Mouse (Mus musculus) spleen, postnatal 4 days (tissue): ENCODE measurements around the gene Trim42.
A peak's percentile ranks its signal among the peaks of the same experiment; 100 is the strongest.

ENCODE experiments used
- DNase-seq, 2 experiments: peaks; one replicate each; pipeline ENCODE4 v3.0.0; 2022; ENCODE audit warnings: low spot score in 2 of 2

The Trim42 gene

DNA sequence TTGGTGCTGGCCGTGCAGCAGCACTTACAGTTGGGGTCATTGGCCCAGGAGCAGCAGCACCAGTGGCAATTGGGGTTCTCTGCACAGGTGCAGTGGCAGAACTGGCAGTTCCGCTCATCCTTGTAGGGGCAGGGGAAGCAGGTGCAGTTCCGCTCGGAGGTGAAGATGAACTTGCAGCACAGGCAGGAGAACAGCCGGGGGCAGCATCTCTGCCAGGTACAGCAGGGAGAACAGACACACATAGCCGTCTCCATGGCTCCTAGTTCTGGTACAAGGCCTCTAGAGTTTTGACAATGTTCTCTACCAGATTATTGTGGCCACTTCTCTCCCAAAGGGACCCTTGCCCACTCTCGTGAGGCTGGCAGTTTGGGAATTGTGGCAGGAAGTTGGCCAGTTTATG, at the start of gene Trim42:
Gene Trim42 (minus strand): TSS at position 368 of the 400 bp plus-strand sequence.
- no peak for DNase-seq

DNA sequence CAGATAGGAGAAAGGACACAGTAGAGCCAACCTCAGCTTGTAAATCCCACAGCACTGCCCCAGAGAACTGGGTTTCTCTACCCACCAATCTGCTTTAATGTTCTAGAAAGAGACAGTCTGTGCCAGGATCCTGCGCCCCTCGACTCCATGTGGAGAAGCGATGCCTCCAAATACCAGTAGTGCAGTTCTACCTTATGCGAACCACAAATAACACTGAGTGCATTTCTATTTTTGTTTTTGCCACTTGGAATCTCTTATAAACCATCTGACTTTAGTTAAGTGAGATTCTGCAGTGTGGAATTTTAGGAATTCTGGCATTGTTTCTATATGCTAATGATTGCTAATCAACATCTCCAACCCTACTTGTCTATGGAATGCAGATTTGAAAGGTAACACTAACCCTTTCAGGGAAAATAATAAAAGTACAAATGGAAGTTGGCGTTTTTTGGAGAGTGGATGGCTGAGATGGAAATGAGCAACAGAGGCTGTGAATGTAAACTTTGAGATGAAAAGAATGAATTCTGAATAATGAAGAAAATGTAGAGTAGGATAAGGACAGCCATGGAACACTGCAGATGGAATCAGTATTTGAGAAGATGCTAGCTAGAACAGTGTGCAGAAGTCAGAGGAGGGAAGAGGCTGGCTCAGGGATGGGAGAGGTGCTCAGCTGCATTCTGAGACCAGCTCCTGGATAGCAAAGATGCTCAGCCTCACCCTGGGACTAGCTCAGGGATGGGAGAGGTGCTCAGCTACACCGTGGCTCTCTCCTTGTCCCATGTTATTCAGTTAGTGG, 45.3 kb upstream of the Trim42 start:
- DNase-seq, result no peak

DNA sequence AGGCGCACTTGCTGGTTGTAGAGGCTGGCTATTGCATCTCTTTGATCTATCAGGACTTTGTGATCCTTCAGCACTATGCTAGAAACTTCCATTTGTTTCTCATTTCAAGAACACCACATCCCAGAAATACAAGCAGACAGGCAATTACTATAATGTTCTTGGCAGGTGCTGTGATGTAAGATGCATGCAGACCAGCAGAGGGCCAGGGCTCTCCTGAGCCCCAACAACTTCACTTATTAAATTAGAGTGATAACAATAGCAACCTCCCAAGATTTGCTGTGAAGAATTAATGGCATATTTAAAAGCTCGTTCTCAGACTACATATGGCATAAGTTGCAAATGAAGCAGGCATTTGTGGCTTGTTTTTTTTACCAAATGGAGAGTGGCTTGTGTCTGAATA, 38.4 kb upstream of the Trim42 start:
- no peak for DNase-seq

DNA sequence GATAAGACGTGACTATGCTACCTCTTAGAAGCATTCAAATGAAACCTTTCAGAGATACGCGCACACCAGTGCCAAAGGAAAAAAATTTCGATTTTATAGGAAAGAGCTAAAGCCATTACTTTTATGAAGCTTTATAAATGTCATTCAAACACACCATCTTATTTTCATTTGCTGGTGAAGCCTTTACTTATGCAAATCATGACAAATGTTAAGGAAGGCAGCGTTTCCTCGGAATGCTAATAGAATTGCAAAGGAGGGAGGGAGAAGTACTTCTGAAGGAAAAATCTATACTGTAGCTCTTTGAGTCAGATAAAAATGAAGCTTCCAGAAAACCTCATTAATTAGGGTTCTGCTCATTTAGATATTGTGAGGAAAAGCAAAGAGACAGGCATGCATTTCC, 13.3 kb downstream of the Trim42 start:
- no peak for DNase-seq

DNA sequence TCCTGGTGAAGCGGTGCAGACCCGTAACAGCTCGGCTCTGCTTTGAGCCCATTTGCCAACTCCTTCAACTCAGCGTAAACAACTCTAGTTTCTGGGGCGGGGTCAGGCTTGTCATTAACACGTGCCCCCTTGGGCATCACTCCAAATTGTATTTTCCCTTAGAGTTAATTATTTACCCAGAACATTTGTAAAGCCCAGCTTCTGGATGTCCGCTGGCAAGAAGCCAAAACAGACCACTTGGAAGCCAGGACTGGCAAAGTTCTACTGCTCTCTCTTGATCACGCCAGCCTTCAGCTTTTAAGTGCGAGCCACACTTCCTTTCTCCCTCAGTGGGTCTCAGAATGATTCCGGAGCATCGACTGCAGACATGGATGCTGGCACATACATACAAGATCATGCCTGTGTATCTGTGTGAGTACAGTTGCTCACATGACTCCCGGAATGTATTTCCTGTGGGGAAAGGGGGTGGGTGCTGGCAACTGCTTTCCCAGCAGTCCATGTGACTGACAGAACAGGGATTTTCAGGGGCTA, 24.9 kb downstream of the Trim42 start:
- no peak for DNase-seq

DNA sequence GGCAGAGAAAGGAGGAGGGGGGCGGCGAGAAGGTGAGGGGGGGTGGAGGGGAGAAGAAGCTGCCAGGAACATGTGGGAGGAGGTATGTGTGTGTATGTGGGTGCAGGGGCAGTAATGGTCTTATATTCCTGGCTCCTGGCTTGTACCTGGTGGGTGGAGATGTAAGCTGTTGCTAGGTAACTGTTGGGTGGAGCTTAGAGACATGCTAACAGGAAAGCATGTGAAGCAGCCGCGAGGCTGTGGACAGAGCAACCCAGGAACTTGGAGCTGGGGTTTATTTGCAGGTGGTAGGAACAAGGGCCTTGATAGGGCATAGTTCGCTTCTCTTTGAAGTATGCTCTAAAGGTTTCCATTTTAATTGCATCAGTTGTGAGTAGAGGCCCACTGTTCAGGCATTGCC, 28.0 kb downstream of the Trim42 start:
- DNase-seq, result no peak

DNA sequence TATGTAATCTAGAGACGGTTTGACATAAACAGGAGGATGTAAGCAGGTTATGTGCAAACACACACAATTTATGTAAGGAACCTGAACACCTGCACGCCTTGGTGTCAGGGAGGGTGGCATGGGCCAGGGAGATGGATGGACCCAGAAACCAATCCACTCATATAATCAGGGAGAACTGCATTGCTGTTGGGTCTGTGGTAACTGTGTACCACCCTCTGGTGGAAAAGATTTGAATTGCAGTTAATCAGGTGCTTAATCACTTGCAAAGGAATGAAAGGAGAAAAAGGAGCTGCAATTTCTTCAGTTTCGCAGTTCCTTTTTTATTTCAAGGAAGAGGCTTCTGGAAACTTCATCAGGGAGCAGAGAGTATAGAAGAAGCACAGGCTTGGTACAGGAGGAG, 46.9 kb downstream of the Trim42 start:
- no peak for DNase-seq

DNA sequence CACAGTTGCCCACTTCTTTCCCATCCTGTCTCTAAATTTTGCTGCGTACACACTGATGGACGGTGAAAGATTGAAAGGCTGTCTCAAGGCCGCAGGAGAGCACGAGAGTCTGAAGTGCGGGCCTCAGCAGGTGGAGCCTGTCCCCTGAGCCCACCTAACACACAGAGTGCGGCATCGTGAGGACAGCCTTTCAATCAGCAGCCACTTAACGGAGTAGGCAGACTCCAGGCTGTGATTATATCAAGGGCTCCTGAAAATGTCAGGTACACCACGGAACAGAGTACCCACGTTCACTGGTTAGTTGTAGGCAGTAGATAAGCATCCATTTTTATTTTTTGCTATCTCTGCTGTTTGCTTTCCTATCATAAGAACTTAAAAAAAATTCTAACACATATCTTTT, 47.6 kb downstream of the Trim42 start:
- DNase-seq, result no peak

DNA sequence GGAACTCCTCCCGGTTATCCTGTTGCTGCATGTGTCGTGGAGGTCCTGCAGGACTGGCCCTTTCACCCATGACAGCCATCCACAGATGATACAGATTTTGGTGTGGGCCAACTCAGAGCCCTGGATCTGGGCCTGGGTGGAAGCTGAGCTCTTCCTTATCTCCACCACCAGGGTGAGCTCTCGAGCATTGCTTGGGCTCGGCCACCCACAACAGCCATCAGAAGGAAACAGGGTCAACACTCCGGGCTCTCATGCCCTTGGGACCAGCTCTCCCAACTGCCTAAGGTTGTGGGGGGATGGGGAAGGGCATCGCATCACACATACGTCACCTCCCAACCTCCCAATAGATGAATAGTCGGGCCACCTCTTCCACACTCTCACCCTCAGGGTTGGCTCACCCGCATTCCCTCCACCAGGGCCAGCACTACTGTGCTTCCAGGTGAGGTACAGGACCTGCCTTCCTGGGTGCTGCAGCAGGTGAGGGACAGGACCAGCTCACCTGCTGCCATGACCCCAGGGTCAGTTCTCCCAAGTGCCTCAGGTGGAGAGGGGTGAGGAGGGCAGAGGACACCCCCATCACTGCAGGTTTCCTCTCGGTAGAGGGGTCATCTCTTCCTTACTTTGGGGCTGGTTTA, 54.2 kb downstream of the Trim42 start:
- DNase-seq, result no peak

DNA sequence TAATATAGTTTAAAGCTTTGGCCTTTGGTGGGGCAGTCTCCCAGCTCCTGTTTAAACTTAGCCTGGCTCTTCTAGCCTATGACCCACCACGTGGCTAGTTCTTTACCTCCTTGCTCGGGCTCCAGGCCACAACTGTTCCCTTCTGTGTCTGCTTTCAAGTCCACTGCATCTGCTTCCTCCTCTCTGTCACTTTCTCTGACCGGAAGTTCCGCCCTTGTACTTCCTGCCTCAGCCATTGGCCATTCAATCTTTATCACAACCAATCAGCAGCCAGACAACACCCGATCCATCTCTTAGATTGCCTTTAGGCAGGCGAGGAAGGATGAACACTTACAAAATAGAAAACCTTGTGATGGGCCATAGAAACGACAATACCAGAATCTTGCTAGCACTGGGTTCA, 58.1 kb downstream of the Trim42 start:
- DNase-seq, result peak; percentile 3 to 16

DNA sequence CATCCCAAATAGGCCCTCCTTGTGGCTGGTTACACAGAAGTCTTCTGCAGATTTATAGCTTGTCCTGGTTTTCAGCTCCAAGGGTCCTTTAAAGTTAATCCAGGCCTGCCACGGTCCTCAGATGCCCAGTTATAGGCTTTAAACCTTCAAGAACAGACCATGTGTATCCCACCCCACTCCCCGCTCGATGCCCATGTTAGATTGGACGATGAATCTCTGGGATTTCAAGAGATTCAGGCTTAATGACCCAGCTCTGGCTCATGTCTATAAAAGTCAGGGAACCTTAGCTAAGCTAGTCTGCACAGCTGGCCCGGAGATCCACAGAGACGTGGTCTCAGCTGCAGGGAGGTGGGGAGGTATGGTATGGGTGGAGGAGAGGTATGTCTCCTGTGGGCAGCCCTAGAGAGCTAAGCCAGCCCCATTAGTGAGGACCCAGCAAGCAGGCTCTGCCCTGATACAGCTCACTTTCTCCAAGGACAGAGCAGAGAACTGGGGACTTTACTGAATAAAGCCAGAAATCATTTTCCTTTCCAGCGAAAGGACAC, 60.2 kb downstream of the Trim42 start:
- DNase-seq, result no peak

DNA sequence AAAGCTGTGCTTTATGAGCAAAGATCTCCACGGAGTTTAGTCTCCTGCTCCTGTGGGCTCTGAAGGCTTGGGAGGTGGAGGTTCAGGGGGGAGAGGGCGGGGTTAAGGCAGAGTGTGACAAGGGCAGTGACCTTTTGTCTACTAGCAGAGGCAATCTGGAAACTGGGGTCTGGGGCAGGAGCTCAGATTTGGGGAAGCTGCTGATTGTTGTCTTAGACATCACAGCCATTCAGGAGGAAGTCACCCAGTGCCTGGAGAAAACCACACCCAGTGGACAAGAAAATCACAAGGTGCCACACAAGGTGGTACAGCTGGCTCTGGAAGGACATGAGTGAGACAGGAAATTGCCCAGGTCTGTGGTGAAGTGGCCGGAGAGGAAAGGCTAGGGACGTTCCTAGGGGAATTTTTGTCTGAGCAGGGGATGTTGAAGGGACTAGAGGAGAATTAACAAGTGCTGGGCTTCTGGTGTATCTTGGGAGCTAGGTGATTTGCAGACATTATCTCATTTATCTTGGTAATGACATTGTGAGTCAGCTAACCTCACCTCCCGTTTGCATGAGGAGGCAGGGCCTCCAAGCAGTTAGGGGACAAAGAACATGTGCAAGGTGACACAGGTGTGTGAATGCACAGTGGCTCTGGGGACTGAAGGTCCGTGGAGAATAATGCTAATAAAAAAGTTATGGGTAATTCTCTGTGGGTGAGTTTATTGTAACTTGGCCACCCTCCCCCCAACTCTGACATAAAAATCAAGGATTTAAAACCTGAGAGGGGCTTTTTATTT, 61.9 kb downstream of the Trim42 start:
- no peak for DNase-seq
